Mouse (Mus musculus): Measurements from ENCODE around the gene Fbxl18.

Fbxl18 gene

DNA sequence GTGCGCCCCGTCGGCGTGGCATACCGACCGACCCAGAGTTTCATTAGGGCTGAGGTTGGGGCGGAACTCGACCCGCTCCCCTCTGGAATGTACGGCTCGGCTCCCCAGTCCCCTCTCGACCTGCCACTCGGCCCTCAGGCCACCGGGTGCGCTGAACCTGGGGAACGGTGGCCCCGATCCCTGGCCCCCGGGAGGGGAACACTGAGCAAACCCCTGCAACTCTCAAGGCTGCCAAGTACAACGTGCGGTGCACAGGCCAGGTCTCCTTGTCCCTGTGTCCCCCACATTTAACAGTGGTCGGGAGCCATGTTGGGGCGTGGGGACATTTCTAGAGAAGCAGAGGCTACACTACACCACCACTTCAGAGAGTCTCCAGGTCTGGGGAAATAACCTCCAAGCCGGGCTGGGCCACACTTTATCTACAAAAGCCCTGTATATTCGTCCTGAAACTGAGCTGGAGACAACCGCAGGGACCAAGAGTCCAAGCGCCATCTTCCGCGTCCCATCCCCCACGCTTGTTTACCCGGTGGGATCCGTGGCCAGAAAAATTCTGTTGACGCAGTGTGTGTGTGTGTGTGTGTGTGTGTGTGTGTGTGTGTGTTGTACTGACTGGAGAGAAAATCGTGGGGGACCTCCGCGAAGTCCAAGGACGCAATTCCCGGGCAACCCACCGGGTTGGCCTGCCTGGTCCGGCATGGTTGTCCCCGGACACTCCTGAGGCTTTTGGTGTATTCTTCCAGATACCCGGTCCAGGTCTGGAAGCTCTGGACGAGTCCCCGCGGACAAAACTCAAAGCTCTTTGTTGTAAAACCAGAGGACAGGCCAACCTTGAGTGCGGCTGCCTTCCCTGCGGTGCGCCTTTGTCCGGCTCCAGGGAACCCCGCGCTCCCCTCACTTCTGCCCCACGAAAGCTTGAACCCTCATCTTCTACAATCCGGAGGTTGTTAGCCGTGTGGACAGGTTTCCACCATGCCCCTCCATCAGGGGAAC is 74.7 kb downstream of the Fbxl18 start:
- peak; percentile 98 for DNase-seq

DNA sequence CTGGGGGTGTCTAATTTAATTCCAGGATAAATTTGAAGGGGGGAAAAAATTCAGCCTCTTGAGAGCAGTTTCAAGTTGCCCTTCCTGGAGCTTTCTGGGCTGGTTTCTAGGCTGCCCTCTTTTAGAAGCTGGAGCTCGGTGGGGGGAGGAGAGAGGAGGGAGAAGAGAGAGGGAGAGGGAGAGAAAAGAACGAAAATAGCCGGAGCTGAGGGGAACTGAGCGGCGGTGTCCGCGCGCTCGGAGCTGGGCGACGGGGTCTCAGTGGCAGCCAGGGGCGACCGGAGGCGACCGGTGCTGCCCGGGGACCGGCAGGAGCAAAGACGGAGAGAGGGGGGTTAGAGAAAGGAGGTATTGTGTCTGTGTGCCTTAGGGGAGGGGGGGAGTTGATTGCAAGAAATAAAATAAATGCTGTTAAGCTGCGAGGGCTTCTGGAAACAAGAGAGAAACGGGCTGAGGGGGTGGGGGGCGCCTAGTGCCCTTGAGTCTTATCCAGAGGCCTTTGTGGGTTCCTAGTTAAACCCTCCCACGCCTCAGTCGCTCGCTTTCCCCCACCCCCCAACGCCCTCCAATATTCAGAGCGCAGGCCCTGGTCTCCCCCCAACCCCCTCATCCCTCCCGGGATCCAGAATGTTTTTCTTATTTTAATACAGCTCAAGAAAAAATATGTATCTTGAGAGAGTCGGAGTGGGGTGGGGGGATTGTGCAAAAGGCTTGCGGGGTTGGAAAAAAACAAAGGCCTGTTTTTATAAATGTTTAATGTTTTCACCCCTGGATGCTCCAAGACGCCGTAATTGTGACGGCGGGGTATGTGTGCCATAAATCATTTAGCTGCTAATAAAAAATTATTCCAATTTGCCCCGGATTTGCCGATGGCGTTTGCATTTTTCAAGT is 75.6 kb downstream of the Fbxl18 start:
- DNase-seq: peak; percentile 98

DNA sequence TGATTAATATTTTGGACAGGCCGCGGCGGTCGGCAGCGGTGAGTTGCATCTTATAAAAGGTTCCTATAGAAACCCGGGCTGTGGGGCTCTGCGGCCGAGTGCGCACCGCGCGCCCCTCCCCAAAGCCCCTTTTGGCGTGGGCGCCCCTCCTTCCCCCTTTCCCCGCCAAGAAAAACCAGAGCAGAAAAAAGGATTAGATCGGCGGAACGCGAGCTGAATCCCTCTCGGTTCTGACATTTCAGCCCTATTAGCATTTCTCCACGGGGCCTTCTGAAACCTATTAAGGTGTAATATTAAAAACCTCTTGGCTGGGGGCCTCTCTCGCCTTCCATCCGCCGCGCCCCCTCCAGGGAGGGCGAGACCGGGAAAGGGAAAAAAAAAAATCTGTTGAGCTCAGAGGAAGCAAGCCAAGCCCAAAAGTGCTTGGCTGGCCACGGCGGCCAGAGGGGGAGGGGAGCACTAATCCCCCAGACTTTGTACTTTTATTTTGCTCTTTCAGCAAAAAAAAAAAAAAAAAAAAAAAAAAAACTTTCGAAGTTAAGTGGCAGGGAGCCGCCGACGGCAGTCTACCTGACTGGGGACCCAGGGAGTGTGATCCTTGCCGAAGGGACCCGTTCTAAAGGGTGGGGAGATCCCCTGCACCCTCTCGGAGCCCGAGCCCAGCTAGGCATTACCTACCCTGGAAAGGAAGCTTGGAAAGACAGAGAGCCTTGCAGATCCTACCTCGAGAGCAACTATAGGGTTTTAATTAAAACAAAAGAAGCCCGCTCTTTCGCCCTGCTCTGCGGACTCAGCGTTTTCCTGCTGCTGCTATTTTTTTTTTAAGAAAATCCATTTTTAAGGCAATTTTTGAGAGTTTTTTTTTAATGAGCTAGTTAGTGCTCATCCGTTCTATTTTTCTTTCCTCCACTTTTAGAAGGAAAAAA is 76.5 kb downstream of the Fbxl18 start:
- peak; percentile 98 for DNase-seq

DNA sequence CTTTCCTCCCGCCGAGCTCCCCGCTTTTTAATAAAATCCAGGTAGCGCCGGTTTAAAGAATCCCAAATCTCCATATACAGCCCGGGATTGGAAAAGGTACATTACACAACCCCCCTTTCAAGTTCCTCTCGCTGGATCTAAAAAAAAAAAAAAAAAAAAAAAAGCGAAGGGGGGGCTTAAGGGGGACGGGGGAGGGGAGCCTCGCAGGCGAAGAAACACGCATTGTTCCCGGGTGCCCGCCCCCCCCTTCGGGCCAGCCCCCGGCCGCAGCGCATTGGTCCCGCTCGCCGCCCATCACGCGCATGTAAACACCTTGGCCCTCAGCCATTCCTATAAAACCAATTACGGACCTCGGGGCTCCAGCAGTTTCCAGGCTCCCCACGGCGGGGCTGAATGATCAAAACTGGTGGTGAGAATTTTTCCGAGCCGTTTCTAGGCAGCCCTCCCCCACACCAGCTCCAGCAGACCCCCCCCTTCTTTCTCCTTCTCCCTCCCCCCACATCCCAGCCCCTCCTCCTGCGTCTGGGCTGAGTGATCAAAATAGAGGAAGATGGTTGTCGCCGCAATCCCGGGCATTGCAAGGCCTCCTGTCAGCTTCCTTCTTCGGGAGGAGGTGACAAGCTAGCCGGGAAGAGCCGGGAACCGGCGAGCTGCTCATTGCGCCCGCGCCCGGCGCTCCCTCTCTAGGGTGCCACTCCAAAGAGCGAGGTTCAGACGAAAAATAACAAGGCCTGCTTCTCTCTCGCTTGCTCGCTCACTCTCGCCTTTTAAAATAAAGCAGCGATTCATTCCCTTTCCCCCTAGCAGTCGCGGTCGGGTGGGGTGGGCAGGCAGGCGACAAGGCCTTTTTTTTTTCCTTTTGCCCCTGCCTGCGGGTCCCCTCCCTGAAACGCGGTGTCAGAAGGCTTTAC is 77.4 kb downstream of the Fbxl18 start, which contains the start of gene Tnrc18:
TSS of gene Tnrc18 (minus strand) at position 139 of the 911 bp plus-strand sequence.
- DNase-seq: peak; percentile 100

All from heart, adult 11 months (tissue).